Mouse (Mus musculus) bone marrow, adult 2 months (tissue): Measurements from ENCODE around the gene Creb5.

Experiments used
- CTCF ChIP-seq: fragments of 200-500 bp; IDR thresholded peaks from 2 replicates; pipeline ENCODE4 v1.5.1; 2011; ENCODE audit warnings: low read length, control low read depth; ENCODE audit not compliant: control insufficient read depth, insufficient read depth
- POLR2A ChIP-seq: fragments of 200-500 bp; IDR thresholded peaks from 2 replicates; pipeline ENCODE4 v1.6.1; 2011; ENCODE audit warnings: low read depth, mild to moderate bottlenecking, control low read depth, low read length, borderline replicate concordance; ENCODE audit not compliant: control insufficient read depth

- TF ChIP-seq CTCF (no peak), POLR2A (no peak)
Measured at GRCm38 (mm10) chr6:53395208-53395607, 108.1 kb downstream of the Creb5 start.
